Mouse (Mus musculus) limb, embryonic 12.5 days (tissue): ENCODE data around the gene Trpt1. TPM values are rescaled to one million over a fixed set of nuclear protein-coding genes. Genes with fewer than 3 reads are reported as not detected.

Experiments used
- ATAC-seq: fragments of 200-750 bp; cut with Nextera tagmentation; 2 replicates; pipeline ENCODE4 v1.8.0; 2017; ENCODE audit warnings: low read depth, moderate TSS enrichment; ENCODE audit not compliant: insufficient number of reproducible peaks, insufficient read depth, low FRiP score, low TSS enrichment
- H3K27ac ChIP-seq: fragments of 300-500 bp; sonication (generic); 2 replicates; pipeline ENCODE4 v1.5.1; 2016; ENCODE audit warnings: mild to moderate bottlenecking, moderate library complexity
- H3K27me3 ChIP-seq: fragments of 300-500 bp; sonication (generic); 2 replicates; pipeline ENCODE4 v1.6.1; 2016; ENCODE audit warnings: mild to moderate bottlenecking, moderate library complexity
- H3K36me3 ChIP-seq: fragments of 300-500 bp; sonication (generic); 2 replicates; pipeline ENCODE4 v1.6.1; 2016; ENCODE audit warnings: mild to moderate bottlenecking, moderate library complexity
- H3K4me1 ChIP-seq: fragments of 300-500 bp; sonication (generic); replicated peaks from 2 replicates; pipeline ENCODE4 v1.6.1; 2016
- H3K4me2 ChIP-seq: fragments of 300-500 bp; sonication (generic); 2 replicates; pipeline ENCODE4 v1.6.1; 2016; ENCODE audit warnings: mild to moderate bottlenecking, moderate library complexity
- H3K4me3 ChIP-seq: fragments of 300-500 bp; sonication (generic); replicated peaks from 2 replicates; pipeline ENCODE4 v1.5.1; 2016; ENCODE audit warnings: mild to moderate bottlenecking
- H3K9ac ChIP-seq: fragments of 300-500 bp; sonication (generic); replicated peaks from 2 replicates; pipeline ENCODE4 v1.6.1; 2016; ENCODE audit warnings: mild to moderate bottlenecking, moderate library complexity
- H3K9me3 ChIP-seq: fragments of 300-500 bp; sonication (generic); 2 replicates; pipeline ENCODE4 v1.6.1; 2016; ENCODE audit warnings: mild to moderate bottlenecking, moderate library complexity
- WGBS: fragments of 180-500 bp; shearing (Covaris S2); methylation state at CpG from one replicate; pipeline ENCODE4 v1.1.7; 2016; 5-methylcytosine and 5-hydroxymethylcytosine counted together
- polyA plus RNA-seq: library from polyadenylated mRNA; unstranded; fragments of >200 nt; fragmentation: Nextera tagmentation; extraction: Ambion mirVana; gene quantifications from 2 replicates; pipeline ENCODE4 v1.2.1, GENCODE M21; 2016

Gene Trpt1
- polyA plus RNA-seq, 1 experiment from 2014 or later, result 11.0 TPM

DNA sequence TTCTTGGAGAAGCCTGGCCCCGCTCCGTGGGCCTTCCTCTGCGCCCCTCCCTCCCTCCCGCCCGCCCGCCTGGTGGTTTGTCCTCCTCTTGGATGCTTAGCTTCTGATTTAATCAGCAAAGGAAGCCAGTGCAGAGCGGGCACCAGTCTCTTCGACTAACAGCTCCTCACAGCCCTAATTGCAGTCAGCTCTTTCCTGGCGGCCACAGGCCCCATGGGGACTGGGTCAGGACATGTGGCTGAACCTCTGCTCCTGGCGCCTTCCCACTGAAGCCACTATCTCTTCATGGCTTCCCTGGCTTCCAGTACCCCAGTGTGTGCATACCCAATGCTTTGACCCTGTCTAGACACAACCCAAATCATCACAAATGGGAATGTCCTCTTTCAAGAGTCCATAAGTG lies 39.5 kb upstream of the Trpt1 start:
- Histone ChIP-seq H3K9me3 (no peaks in the 10 kb centered on the region), H3K4me3 (no peak overlapping the region), H3K4me1 (peaks cover 11% of the 10 kb centered on the region), H3K9ac (no peak overlapping the region), H3K27me3 (no peaks in the 10 kb centered on the region), H3K4me2 (no peak overlapping the region), H3K27ac (no peak overlapping the region), H3K36me3 (peaks cover 75% of the 10 kb centered on the region)
- WGBS, result 77% methylated on average over 10 of the region's 10 CpGs
- no peak for ATAC-seq

DNA sequence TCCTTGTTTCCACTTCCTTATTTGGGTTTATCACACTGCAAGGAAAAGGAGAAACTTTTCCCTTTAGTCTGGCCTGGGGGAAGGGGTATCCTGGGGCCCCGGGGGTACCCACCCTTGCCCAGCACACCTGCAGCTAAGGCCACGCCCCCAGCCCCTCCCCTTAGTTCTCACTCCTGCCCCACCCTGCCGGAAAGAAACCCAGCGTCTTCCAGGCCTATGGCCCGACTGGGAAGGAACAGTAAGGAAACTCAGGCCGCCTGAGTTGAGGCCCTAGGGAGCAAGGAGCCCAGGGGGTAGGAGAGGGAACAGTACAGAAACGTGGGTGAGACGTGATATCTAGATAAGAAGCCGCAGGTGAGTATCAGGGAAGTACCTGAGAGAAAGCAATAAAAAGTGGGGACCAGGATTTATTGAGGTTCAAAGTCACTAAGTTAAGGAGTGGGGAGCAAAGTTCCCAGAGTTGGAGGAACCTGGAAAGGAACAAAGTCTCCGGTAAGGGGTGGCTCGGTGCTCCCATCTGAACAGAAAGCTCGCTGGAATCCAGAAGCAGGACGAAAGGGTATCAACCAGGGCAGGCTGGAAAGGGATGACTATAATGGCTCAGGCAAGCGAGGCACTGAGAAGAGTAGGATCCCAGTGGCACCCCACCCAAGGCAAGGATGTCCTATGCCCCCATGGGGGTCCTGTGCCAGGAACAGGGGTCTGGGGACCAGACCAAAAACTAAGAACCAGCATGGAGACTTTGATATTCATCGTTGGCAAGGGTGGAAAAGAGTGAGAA lies 27.2 kb upstream of the Trpt1 start:
- peak overlapping the region; percentile 67 for H3K9ac ChIP-seq
- no peak overlapping the region for H3K27ac ChIP-seq
- H3K36me3 ChIP-seq, result peaks cover 34% of the 10 kb centered on the region
- H3K4me1 ChIP-seq, result peaks cover 47% of the 10 kb centered on the region
- H3K27me3 ChIP-seq, result peaks cover 10% of the 10 kb centered on the region
- H3K4me2 ChIP-seq, result peak overlapping the region; percentile 65
- 11% methylated on average over 15 of the region's 15 CpGs for WGBS
- H3K9me3 ChIP-seq, result no peaks in the 10 kb centered on the region
- H3K4me3 ChIP-seq, result peak overlapping the region; percentile 64
- no peak for ATAC-seq

DNA sequence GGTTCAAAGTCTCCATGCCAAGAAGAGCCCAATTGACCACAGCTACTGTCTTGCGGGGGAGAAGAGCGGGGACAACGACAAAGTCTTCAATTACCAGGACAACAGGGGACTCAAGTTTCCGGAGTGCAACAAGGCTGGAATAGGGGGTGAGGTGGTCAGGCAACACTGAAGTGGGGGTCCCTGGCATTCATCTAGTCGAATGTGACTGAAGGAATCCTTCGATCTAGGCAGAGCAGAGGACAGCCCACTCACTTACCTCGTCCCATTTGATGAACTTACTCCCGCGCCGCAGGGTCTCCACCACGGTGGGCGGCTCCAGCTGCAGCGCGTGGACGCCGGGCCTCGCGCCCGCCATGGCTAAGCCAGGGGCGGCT lies 26.7 kb upstream of the Trpt1 start:
- Histone ChIP-seq H3K27ac (no peak overlapping the region), H3K36me3 (peaks cover 29% of the 10 kb centered on the region), H3K4me2 (peak overlapping the region; percentile 65), H3K9ac (peak overlapping the region; percentile 67), H3K4me3 (peak overlapping the region; percentile 64), H3K27me3 (peaks cover 10% of the 10 kb centered on the region), H3K4me1 (peaks cover 52% of the 10 kb centered on the region), H3K9me3 (no peaks in the 10 kb centered on the region)
- no peak; the same call in 1 of the 2 replicates for ATAC-seq
- WGBS, result under 1% methylated on average over 20 of the region's 20 CpGs

DNA sequence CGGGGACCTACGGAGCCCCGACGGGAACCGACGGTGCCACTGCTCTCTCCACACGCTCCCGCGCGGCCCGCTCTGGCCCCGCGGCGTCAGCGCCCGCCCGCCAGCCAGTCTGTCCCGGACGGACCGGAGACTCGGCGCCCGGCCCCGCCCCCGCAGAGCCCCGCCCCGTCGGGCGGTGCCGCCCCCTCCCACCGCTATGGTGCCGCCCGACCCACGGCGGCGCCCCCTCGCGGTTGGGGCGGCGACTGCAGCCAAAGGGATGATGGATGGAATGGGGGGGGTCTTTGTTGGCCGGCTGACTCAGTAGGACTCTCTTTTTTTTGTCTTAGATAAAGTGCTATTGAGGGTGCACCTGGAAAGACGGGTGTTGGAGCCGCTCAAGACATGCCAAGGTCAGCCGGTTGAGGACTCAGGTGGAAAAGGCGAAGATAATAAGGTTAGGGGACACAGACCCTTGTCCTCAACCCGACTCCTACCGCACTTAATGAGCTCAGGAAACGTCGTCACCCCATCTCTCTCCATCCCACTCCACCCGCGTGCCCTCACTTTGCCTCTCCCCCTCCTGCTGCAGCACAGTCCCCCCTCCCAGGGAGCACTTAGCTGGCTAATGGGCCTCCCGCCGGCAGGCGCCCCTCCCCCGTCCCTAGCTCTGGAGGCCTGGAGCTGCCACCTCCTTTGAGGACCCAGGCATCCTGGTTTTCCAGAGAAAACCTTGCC lies 26.1 kb upstream of the Trpt1 start:
- peaks cover 23% of the 10 kb centered on the region for H3K36me3 ChIP-seq
- peak overlapping the region; percentile 65 for H3K4me2 ChIP-seq
- peaks cover 52% of the 10 kb centered on the region for H3K4me1 ChIP-seq
- no peak overlapping the region for H3K27ac ChIP-seq
- WGBS, result under 1% methylated on average over 55 of the region's 55 CpGs
- peak overlapping the region; percentile 64 for H3K4me3 ChIP-seq
- H3K27me3 ChIP-seq, result peaks cover 10% of the 10 kb centered on the region
- no peaks in the 10 kb centered on the region for H3K9me3 ChIP-seq
- H3K9ac ChIP-seq, result peak overlapping the region; percentile 67
- peak; percentile 15; the same call in 1 of the 2 replicates for ATAC-seq

DNA sequence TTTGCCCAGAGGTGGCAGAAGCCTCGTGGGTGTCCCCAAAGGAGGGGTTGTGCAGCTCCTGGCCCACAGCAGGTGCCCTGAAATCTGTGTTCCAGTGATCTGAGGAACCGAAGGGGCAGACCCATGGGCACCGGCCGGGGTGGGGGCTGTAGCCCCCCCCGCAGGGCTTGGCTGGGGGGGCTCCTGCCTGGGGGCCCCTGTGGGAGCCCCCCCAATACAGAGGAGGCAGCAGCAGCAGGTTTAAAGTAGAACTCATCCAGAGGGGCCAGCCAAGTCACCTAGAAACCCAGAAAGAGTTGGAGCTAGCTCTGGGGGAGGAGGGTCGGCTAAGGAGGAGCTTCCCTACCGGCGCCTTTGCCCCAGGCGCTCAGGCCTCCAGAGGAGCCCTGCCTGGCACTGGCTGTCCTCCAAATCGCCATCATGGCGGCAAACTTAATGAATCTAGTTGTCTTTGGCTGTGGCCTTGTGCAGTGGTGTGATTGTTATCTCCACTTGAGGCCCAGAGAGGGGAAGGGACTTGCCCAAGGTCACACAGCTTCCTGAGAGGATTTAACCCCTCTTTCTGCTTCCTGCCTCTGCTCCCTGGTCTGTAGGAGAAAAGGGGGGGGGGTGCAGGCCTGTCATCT lies 25.4 kb upstream of the Trpt1 start:
- Histone ChIP-seq H3K4me2 (peak overlapping the region; percentile 65), H3K9me3 (no peaks in the 10 kb centered on the region), H3K4me1 (peaks cover 52% of the 10 kb centered on the region), H3K4me3 (peak overlapping the region; percentile 64), H3K27ac (0 out of 2 replicates have a peak overlapping the region, but pooled peaks have one; percentile 35), H3K9ac (peak overlapping the region; percentile 67; the same call in 1 of the 2 replicates), H3K27me3 (peaks cover 10% of the 10 kb centered on the region), H3K36me3 (peaks cover 16% of the 10 kb centered on the region)
- ATAC-seq, result no peak
- WGBS, result 23% methylated on average over 11 of the region's 11 CpGs

DNA sequence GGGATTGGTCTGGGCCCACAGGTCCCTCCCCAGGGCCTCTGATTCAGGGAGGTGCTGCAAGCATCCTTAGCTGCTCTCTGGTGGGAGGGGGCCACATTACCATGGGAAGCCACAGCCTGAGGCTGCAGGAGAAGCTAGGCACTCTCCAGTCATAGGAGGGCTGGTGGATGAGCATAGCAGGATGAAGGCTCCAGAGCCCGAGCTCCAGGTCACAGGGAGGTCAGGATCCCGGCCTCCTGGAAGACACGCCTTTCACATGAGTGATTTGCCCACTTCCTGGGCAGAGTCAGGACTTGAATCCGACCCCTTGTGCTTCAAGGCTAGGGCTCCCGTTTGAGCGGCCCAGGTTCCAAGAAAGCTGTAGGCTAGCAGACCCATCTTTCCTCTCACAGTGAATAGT lies 24.3 kb upstream of the Trpt1 start:
- 0 out of 2 replicates have a peak overlapping the region, but pooled peaks have one; percentile 14 for H3K9ac ChIP-seq
- peaks cover 9% of the 10 kb centered on the region for H3K36me3 ChIP-seq
- H3K4me1 ChIP-seq, result peaks cover 61% of the 10 kb centered on the region
- no peak for ATAC-seq
- H3K4me2 ChIP-seq, result no peak overlapping the region; the same call in 1 of the 2 replicates
- 21% methylated on average over 6 of the region's 6 CpGs for WGBS
- no peaks in the 10 kb centered on the region for H3K9me3 ChIP-seq
- H3K27me3 ChIP-seq, result peaks cover 10% of the 10 kb centered on the region
- H3K4me3 ChIP-seq, result no peak overlapping the region
- H3K27ac ChIP-seq, result no peak overlapping the region

DNA sequence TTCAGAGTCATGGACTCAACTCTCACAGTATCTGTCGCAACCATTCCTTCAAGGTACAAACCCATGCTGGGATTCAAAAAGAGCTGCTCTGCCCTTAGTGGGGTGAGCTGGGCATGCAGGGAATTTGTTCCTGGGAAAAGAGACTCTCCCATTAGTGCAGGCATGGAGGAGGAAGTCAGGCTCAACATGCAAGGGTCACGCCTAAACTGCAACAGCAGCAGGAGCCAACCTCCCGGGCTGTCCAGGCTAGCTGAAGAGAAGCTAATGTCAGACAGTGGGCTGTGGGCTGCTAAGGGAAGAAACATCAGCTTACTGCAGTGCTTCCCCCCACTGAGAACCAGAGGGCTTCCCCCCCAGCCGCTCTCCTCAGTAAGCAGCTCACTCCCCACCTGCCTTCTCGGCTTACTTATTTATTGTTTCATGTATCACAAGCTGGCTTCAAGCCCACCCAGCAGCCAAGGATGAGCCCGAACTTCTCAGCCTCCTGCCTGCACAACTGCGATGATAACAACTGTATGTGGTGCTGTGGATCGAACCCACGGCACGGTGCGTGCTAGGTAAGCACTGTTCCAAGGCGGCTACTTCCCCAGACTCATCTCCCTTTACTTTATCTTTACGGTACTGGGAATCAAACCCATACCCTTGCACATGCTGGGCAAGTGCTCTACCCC lies 23.5 kb upstream of the Trpt1 start:
- H3K9me3 ChIP-seq, result no peaks in the 10 kb centered on the region
- no peak overlapping the region for H3K4me2 ChIP-seq
- peak overlapping the region; percentile 14; the same call in 1 of the 2 replicates for H3K9ac ChIP-seq
- 79% methylated on average over 13 of the region's 13 CpGs for WGBS
- no peak overlapping the region for H3K4me3 ChIP-seq
- H3K27ac ChIP-seq, result no peak overlapping the region
- peaks cover 66% of the 10 kb centered on the region for H3K4me1 ChIP-seq
- peaks cover 10% of the 10 kb centered on the region for H3K36me3 ChIP-seq
- ATAC-seq, result no peak
- peaks cover 10% of the 10 kb centered on the region for H3K27me3 ChIP-seq

DNA sequence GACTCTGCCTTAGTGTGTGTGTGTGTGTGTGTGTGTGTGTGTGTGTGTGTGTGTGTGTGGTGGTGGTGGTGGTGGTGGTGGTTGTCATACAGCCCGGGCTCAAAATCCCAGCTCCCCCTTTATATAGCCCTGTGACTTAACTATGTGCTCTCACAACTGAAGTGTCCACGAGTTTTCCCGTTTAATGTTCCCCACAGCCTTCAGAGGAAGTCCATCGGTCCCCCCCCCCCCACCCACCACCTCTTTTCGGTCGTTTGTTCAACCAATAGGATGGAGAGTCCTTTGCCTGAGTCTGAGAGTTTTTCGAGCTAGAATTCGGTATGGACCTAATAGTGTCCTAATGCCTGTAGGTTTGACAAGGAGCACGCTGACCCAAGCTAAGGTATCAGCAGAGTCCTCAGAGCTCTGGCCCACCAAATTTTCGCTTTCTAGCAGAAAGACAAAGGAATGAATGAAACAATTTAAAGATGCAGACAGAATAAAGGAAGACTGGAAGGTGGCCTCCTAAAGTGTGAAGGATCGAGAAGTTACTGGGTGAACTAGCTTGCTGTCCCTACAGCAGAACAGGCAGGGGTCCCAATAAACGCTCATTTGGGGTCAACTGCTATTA lies 22.2 kb upstream of the Trpt1 start:
- Histone ChIP-seq H3K27ac (no peak overlapping the region), H3K9me3 (no peaks in the 10 kb centered on the region), H3K4me2 (peak overlapping the region; percentile 95), H3K9ac (peak overlapping the region; percentile 85), H3K4me3 (peak overlapping the region; percentile 71), H3K36me3 (peaks cover 23% of the 10 kb centered on the region), H3K4me1 (peaks cover 68% of the 10 kb centered on the region), H3K27me3 (peaks cover 10% of the 10 kb centered on the region)
- no peak for ATAC-seq
- WGBS, result 33% methylated on average over 12 of the region's 12 CpGs

DNA sequence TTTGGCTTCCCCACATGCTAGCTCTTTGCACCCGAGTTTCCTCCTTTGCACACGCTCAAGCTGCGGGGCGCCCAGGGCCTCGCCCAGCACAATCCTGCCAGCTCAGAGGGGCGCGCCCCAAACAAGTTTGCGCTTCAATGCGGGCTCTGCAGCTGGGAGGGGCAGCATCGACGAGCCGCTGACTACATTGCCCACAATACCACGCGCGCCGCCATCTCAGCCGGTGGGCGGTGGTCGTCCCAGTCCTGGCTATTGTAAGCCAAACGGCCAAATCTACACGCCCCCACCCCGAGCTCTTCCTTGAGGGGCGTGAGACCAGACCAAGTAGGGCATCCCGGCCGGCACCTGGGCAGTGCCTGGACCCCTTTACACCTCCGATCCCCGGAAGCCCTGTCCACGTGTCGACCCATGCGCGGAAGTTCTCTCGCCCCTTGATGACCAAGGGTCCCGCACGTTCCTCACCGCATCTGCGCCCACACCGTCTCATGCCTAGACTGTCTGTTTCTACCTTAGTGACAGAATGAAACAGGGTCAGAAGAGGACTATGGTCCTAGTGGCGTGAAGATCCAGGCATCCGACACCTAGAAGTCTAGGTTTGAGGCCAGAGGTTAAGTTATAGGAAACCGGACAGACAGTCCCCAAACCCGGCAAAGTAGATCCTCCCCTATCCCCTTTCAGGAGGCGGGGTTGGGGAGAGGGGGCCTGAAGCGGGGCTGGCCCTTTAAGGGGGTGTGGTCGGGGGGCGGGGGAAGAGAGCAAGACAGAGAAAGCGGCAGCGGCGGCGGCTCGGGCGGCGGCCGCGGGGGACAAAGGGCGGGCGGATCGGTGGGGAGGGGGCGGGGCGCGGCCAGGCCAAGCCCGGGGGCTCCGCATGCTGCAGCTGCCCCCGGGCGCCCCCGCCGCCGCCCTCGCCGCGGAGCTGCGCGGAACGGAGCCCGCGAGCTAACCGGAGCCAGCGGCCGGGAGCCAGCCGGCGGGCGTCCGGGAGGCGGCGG lies 21.4 kb upstream of the Trpt1 start, which contains the start of gene Ppp1r14b:
TSS of gene Ppp1r14b (plus strand) at position 758 of the 995 bp plus-strand sequence.
- ATAC-seq, result peak; percentile 40
- Histone ChIP-seq H3K27ac (peak within 1 kb of the TSS; percentile 86), H3K4me3 (peak within 1 kb of the TSS; percentile 71), H3K36me3 (peaks cover 23% of the 10 kb centered on the region), H3K27me3 (peaks cover 10% of the 10 kb centered on the region), H3K9me3 (no peaks in the 10 kb centered on the region), H3K4me1 (peaks cover 68% of the 10 kb centered on the region), H3K9ac (peak within 1 kb of the TSS; percentile 85), H3K4me2 (peak within 1 kb of the TSS; percentile 95)
- WGBS, result under 1% methylated on average over 65 of the region's 84 CpGs
